Mouse (Mus musculus) hindbrain, embryonic 13.5 days (tissue): ENCODE data around the gene Uts2b. TPM values are rescaled to one million over a fixed set of nuclear protein-coding genes. Genes with fewer than 3 reads are reported as not detected.
A peak's percentile ranks its signal among the peaks of the same experiment; 100 is the strongest.

Experiments used
- ATAC-seq: fragments of 200-750 bp; cut with Nextera tagmentation; 2 replicates; pipeline ENCODE4 v1.8.0; 2017; ENCODE audit warnings: moderate TSS enrichment; ENCODE audit not compliant: low FRiP score
- H3K27ac ChIP-seq: fragments of 300-500 bp; sonication (generic); 2 replicates; pipeline ENCODE4 v1.5.1; 2015; ENCODE audit warnings: inconsistent platforms, mild to moderate bottlenecking, moderate library complexity
- H3K27me3 ChIP-seq: fragments of 300-500 bp; sonication (generic); 2 replicates; pipeline ENCODE4 v1.6.1; 2015; ENCODE audit warnings: mild to moderate bottlenecking, inconsistent platforms
- H3K36me3 ChIP-seq: fragments of 300-500 bp; sonication (generic); 2 replicates; pipeline ENCODE4 v1.6.1; 2015; ENCODE audit warnings: mild to moderate bottlenecking, inconsistent platforms
- H3K4me1 ChIP-seq: fragments of 300-500 bp; sonication (generic); replicated peaks from 2 replicates; pipeline ENCODE4 v1.6.1; 2015; ENCODE audit warnings: inconsistent platforms
- H3K4me2 ChIP-seq: fragments of 300-500 bp; sonication (generic); 2 replicates; pipeline ENCODE4 v1.6.1; 2015; ENCODE audit warnings: inconsistent platforms, mild to moderate bottlenecking, moderate library complexity
- H3K4me3 ChIP-seq: fragments of 300-500 bp; sonication (generic); 2 replicates; pipeline ENCODE4 v1.5.1; 2015; ENCODE audit warnings: mild to moderate bottlenecking, inconsistent platforms
- H3K9ac ChIP-seq: fragments of 300-500 bp; sonication (generic); 2 replicates; pipeline ENCODE4 v1.6.1; 2015; ENCODE audit warnings: mild to moderate bottlenecking, inconsistent platforms
- H3K9me3 ChIP-seq: fragments of 300-500 bp; sonication (generic); 2 replicates; pipeline ENCODE4 v1.6.1; 2016; ENCODE audit warnings: inconsistent platforms
- WGBS: fragments of 180-500 bp; shearing (Covaris S2); methylation state at CpG from one replicate; pipeline ENCODE4 v1.1.7; 2015; 5-methylcytosine and 5-hydroxymethylcytosine counted together
- polyA plus RNA-seq: library from polyadenylated mRNA; unstranded; fragments of >200 nt; fragmentation: Nextera tagmentation; extraction: Ambion mirVana; gene quantifications from 2 replicates; pipeline ENCODE4 v1.2.1, GENCODE M21; 2015

The Uts2b gene
- polyA plus RNA-seq, result 7.0 and 8.2 TPM in 2 replicates

DNA sequence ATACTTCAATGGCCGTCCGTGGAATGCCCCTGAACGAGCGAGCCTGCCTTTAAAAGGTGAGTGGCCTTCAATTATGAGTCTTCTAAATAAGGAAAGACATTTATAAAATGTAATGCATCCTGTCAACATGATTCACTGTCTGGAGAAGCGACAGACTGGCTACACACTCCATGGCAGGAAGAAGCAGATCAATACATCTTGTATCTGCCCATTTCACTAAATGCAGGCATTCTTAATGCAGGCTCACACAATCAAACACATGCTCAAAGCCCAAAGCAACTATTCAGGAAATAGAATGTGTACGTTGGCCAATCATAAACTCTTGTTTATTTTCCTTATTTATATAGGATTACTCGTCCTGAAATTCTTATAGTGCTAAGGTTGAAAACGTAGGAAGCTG lies at the start of gene Uts2b:
Uts2b (minus strand) TSS at position 49 of the 400 bp plus-strand sequence.
- ATAC-seq, result no peak
- no peaks in the 10 kb centered on the region for H3K27me3 ChIP-seq
- no peak within 1 kb of the TSS for H3K4me3 ChIP-seq
- 67% methylated on average over 8 of the region's 8 CpGs for WGBS
- H3K9me3 ChIP-seq, result no peaks in the 10 kb centered on the region
- no peaks in the 10 kb centered on the region for H3K36me3 ChIP-seq
- H3K9ac ChIP-seq, result no peak within 1 kb of the TSS
- no peak within 1 kb of the TSS for H3K4me2 ChIP-seq
- no peak within 1 kb of the TSS for H3K27ac ChIP-seq
- H3K4me1 ChIP-seq, result no peaks in the 10 kb centered on the region

GRCm38 (mm10) chr16:27417632-27418031 lies 47.6 kb upstream of the Uts2b start:
- no peak overlapping the region for H3K4me2 ChIP-seq
- H3K4me1 ChIP-seq, result no peaks in the 10 kb centered on the region
- no peak overlapping the region for H3K4me3 ChIP-seq
- no peak overlapping the region for H3K27ac ChIP-seq
- H3K9ac ChIP-seq, result no peak overlapping the region
- peaks cover 5% of the 10 kb centered on the region; the same call in 1 of the 2 replicates for H3K9me3 ChIP-seq
- H3K27me3 ChIP-seq, result no peaks in the 10 kb centered on the region
- WGBS, result 98% methylated on average over 3 of the region's 3 CpGs
- peaks cover 80% of the 10 kb centered on the region for H3K36me3 ChIP-seq
- ATAC-seq, result no peak

DNA sequence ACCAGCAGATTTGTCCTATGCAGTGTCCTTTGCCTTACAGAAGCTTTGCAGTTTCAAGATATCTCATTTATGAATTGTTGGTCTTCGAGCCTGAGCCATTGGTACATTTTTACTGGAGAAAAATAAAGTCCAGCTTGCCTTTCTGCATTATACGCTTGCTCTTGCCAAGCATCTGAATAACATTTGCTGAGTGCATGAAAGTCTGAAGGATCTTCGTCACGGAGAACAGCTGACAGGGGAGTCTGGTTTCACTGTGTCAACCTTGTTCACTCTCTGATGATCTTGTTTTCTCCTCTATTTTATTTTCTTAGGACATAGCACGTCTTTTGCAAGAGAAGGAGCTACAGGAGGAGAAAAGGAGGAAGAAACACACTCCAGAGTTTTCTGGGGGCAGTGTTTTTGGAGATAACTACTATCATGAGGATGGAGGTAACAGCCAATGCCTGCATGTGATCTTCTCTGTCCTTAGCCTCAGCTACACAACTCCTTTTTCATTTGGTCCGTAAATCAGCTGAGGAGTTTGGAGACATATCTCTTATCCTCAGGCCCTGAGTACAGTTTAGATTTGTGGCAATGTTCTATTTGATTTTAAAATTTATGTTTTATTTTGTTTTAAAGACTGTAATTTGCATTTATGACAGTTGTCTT lies 47.0 kb upstream of the Uts2b start:
- WGBS, result 98% methylated on average over 6 of the region's 6 CpGs
- Histone ChIP-seq H3K27me3 (no peaks in the 10 kb centered on the region), H3K4me1 (no peaks in the 10 kb centered on the region), H3K9ac (no peak overlapping the region), H3K27ac (no peak overlapping the region), H3K36me3 (peaks cover 74% of the 10 kb centered on the region), H3K4me2 (no peak overlapping the region), H3K4me3 (no peak overlapping the region), H3K9me3 (no peaks in the 10 kb centered on the region)
- no peak for ATAC-seq

- ATAC-seq, result no peak
- H3K27me3 ChIP-seq, result no peaks in the 10 kb centered on the region
- no peak overlapping the region for H3K9ac ChIP-seq
- no peaks in the 10 kb centered on the region for H3K4me1 ChIP-seq
- peaks cover 25% of the 10 kb centered on the region for H3K36me3 ChIP-seq
- H3K4me2 ChIP-seq, result no peak overlapping the region
- no peaks in the 10 kb centered on the region for H3K9me3 ChIP-seq
- no peak overlapping the region for H3K4me3 ChIP-seq
- H3K27ac ChIP-seq, result no peak overlapping the region
These were observed 34.1 kb upstream of the Uts2b start for GRCm38 (mm10) chr16:27404107-27404506.

DNA sequence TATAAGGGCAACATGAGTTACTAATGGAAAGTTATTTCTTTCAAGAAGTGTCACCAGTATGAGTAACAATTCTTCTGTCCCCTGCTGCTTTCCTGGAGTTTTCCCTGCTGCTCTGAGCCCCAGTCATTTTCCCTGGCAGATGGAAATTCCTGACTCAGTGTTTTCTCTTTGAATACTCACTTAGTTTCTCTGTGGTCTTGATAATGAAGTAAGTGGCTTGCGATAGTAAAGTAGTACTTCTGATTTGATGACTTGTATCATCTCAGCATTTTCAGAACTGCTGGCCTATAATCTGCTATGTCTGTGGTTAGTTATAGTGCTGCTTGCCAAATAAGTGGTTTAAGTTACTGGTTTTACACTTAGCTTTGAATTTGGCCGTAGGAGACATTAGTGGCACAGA lies 31.5 kb upstream of the Uts2b start:
- no peak for ATAC-seq
- WGBS, result 87% methylated on average over 2 of the region's 2 CpGs
- H3K4me3 ChIP-seq, result no peak overlapping the region
- H3K4me2 ChIP-seq, result no peak overlapping the region
- H3K27ac ChIP-seq, result no peak overlapping the region
- no peak overlapping the region for H3K9ac ChIP-seq
- 0 out of 2 replicates have a peak, but pooled peaks cover 4% of the 10 kb centered on the region for H3K4me1 ChIP-seq
- H3K36me3 ChIP-seq, result peaks cover 9% of the 10 kb centered on the region
- H3K9me3 ChIP-seq, result no peaks in the 10 kb centered on the region
- no peaks in the 10 kb centered on the region for H3K27me3 ChIP-seq

DNA sequence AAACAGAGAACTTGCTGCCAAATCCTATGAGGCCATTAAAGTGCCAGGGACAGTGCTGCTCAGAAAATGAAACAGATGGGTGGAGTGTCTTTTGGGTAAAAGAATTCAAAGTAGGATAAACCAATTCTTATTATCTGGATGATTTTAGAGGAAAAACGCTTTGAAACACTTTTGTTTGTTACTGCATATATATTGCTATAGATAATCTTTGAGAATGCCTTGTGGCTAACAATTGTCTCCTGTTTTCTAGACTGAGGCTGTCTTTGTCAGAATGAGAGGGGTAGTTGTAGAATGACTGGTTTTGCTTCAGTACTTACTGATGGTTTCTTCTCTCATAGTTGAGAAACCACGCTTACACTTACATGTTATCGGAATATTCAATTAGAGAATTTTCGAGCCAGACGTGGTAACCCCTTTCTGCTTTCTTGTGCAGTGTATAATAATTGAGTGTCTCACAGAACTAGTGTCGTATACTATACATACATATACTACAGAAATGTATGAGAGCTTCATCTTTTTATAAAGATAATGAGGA lies 29.7 kb upstream of the Uts2b start:
- Histone ChIP-seq H3K27me3 (no peaks in the 10 kb centered on the region), H3K4me1 (0 out of 2 replicates have a peak, but pooled peaks cover 4% of the 10 kb centered on the region), H3K4me3 (no peak overlapping the region), H3K9me3 (0 out of 2 replicates have a peak, but pooled peaks cover 6% of the 10 kb centered on the region), H3K27ac (0 out of 2 replicates have a peak overlapping the region, but pooled peaks have one; percentile 4), H3K4me2 (no peak overlapping the region), H3K9ac (no peak overlapping the region), H3K36me3 (no peaks in the 10 kb centered on the region)
- ATAC-seq, result no peak
- WGBS, result 90% methylated on average over 6 of the region's 6 CpGs

DNA sequence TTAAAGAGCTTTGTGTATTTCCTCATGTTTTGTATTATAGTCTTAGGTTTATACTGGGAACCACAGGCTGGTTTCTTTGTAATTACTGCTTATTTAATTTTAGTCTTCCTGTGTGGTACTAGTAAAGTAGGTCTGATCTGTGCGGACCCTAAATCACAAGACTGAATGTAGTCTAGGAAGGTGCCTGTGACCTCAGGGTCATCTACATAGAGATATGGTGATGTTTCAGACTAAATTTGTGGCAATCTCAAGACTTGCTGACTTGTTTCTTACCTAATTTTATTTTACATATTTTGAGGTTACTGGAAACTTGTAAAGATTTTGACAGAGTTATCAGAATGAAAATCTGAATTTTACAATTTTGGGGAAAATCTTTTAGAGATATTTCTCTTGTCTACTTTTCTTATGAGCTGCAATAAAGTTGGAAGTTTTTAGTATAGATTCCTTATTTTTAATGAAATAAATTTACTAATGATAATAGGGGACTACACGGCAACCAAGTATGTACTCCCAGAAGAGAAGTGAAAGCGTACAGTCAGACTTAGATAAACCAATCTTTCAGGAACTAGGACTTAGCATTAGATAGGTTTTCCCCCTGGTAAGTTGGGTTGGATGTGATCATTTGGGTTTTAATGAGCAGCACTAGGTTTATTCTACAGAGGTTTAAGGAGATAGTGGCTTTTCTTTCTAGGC lies 29.1 kb upstream of the Uts2b start:
- no peaks in the 10 kb centered on the region for H3K36me3 ChIP-seq
- 95% methylated on average over 3 of the region's 3 CpGs for WGBS
- H3K4me2 ChIP-seq, result no peak overlapping the region
- H3K9ac ChIP-seq, result no peak overlapping the region
- H3K4me1 ChIP-seq, result 0 out of 2 replicates have a peak, but pooled peaks cover 4% of the 10 kb centered on the region
- ATAC-seq, result no peak
- no peaks in the 10 kb centered on the region for H3K27me3 ChIP-seq
- H3K4me3 ChIP-seq, result no peak overlapping the region
- H3K27ac ChIP-seq, result 0 out of 2 replicates have a peak overlapping the region, but pooled peaks have one; percentile 4
- 0 out of 2 replicates have a peak, but pooled peaks cover 6% of the 10 kb centered on the region for H3K9me3 ChIP-seq

DNA sequence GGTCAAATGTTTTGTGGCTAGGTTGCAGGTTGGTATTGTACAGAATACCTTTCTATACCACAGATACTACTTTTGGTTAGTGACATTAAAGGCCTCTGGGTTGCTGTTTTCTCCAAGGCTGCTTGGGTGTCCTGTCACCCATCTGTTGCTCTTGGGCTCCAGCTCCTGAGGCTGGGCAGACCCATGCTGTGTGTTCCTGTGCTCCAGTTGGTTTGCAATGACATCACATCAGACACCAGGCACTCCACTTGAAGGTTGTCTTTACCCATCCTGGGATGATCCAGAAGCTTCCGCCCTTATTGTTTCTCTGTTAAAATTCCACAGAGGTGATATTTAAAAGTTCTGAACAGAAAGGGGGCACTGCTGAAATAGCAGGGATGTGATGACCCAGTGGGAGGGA lies 26.9 kb upstream of the Uts2b start:
- H3K4me3 ChIP-seq, result no peak overlapping the region
- H3K4me1 ChIP-seq, result peaks cover 12% of the 10 kb centered on the region
- no peak overlapping the region for H3K27ac ChIP-seq
- ATAC-seq, result no peak
- no peaks in the 10 kb centered on the region for H3K36me3 ChIP-seq
- H3K9ac ChIP-seq, result no peak overlapping the region
- H3K9me3 ChIP-seq, result 0 out of 2 replicates have a peak, but pooled peaks cover 6% of the 10 kb centered on the region
- H3K27me3 ChIP-seq, result no peaks in the 10 kb centered on the region
- no peak overlapping the region for H3K4me2 ChIP-seq
- 97% methylated on average over 1 of the region's 1 CpGs for WGBS

DNA sequence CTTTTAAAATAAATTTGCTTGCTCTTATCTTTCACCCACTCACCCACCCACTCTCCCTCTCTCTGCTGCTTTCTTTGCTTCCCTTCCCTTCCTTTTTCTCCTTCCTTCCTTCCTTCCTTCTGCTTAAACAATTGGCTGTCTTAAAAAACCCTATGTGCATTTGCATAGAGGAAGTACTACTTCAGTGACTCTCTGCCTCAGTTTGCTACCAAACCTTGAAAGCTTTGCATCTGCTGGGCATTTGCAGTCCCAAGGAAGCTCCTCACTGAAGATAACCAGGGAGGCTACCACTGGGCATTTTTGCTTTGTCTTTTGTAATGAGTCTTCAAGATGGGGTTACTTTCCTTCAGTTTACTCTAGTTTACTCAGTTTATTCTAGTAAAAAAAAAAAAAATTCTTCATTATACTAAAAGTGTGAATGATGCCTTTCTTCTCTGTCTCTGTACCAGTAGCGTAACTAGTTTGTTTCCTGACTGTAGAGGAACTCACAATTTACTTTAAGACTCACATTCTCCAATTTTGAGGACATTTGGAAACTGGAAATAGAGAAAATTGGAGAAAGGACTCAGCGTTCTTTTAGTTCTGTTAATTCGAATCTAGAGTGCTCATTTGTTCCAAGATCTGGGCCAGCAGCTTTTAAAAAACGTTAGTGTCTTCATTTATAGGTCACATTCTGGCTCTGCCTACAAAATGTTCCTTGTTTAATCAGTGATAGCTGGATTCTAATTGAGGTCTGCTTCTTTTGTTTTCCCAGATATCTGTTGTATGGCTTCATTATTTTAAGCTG lies 25.4 kb upstream of the Uts2b start:
- Histone ChIP-seq H3K4me1 (peaks cover 26% of the 10 kb centered on the region), H3K4me3 (no peak overlapping the region), H3K9me3 (0 out of 2 replicates have a peak, but pooled peaks cover 6% of the 10 kb centered on the region), H3K9ac (no peak overlapping the region), H3K4me2 (no peak overlapping the region), H3K27me3 (no peaks in the 10 kb centered on the region), H3K27ac (no peak overlapping the region), H3K36me3 (no peaks in the 10 kb centered on the region)
- WGBS, result 91% methylated on average over 4 of the region's 4 CpGs
- no peak for ATAC-seq

DNA sequence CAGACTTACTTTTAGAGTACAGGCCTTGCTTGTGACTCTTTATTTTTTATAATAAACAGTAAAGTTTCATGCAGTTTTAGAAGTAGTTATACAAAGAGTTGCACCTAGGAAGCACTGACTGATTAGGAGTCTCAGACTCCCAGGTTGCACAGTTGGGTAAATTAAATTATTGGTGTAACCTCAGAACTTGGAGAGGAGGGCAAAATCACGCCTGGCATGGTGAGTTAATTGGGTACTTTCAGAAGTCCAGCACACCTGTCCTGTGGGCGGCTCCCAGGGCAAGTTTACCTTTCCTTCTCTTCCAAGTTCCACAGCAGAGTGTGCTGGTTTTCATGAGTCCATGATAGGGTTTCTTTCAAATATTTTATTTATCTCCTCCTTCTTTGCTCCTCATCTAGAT lies 21.8 kb upstream of the Uts2b start:
- no peak for ATAC-seq
- Histone ChIP-seq H3K27me3 (no peaks in the 10 kb centered on the region), H3K36me3 (no peaks in the 10 kb centered on the region), H3K9me3 (0 out of 2 replicates have a peak, but pooled peaks cover 6% of the 10 kb centered on the region), H3K4me2 (no peak overlapping the region), H3K4me1 (peaks cover 38% of the 10 kb centered on the region), H3K9ac (no peak overlapping the region), H3K4me3 (no peak overlapping the region), H3K27ac (no peak overlapping the region)
- WGBS, result 87% methylated on average over 2 of the region's 2 CpGs

GRCm38 (mm10) chr16:27390306-27390705 lies 20.3 kb upstream of the Uts2b start:
- H3K4me1 ChIP-seq, result peaks cover 37% of the 10 kb centered on the region
- no peaks in the 10 kb centered on the region for H3K36me3 ChIP-seq
- ATAC-seq, result no peak
- H3K9me3 ChIP-seq, result no peaks in the 10 kb centered on the region
- no peaks in the 10 kb centered on the region for H3K27me3 ChIP-seq
- no peak overlapping the region for H3K27ac ChIP-seq
- WGBS, result 86% methylated on average over 4 of the region's 4 CpGs
- H3K4me2 ChIP-seq, result peak overlapping the region; percentile 71
- peak overlapping the region; percentile 92 for H3K4me3 ChIP-seq
- H3K9ac ChIP-seq, result peak overlapping the region; percentile 98
